Mouse (Mus musculus): Measurements from ENCODE around the gene Gigyf1. TPM values are rescaled to one million over a fixed set of nuclear protein-coding genes. Genes with fewer than 3 reads are reported as not detected.

Gigyf1 gene
- polyA plus RNA-seq, 1 experiment from 2014 or later, result 17.9 TPM

- WGBS, result 2% methylated on average over 64 of the region's 64 CpGs
- Histone ChIP-seq H3K27me3 (no peaks in the 10 kb centered on the region), H3K4me1 (replicated peaks) (peaks cover 19% of the 10 kb centered on the region), H3K36me3 (peaks cover 10% of the 10 kb centered on the region), H3K9ac (peak within 1 kb of the TSS; percentile 85), H3K4me2 (peak within 1 kb of the TSS; percentile 80), H3K27ac (peak within 1 kb of the TSS; percentile 96), H3K9me3 (no peaks in the 10 kb centered on the region), H3K4me3 (peak within 1 kb of the TSS; percentile 57)
- ATAC-seq (ENCODE audit: low FRiP score), result peak; percentile 94
Observed at GRCm38 (mm10) chr5:137501709-137502666, 16.4 kb upstream of the Gigyf1 start, which contains the start of gene Pop7. TSS of gene Pop7 (minus strand) at chr5:137502518.

- Histone ChIP-seq H3K27me3 (no peaks in the 10 kb centered on the region), H3K4me3 (peak overlapping the region; percentile 57), H3K36me3 (peaks cover 10% of the 10 kb centered on the region), H3K9me3 (no peaks in the 10 kb centered on the region), H3K9ac (peak overlapping the region; percentile 85), H3K27ac (peak overlapping the region; percentile 96), H3K4me2 (peak overlapping the region; percentile 60), H3K4me1 (replicated peaks) (peaks cover 19% of the 10 kb centered on the region)
- WGBS, result under 1% methylated on average over 30 of the region's 30 CpGs
- ATAC-seq (ENCODE audit: low FRiP score), result peak; percentile 85
Observed at GRCm38 (mm10) chr5:137502667-137503110, 15.7 kb upstream of the Gigyf1 start.

- Histone ChIP-seq H3K9ac (no peak overlapping the region), H3K27ac (no peak overlapping the region), H3K36me3 (peaks cover 10% of the 10 kb centered on the region), H3K4me3 (no peak overlapping the region), H3K9me3 (no peaks in the 10 kb centered on the region), H3K4me2 (no peak overlapping the region), H3K27me3 (no peaks in the 10 kb centered on the region), H3K4me1 (replicated peaks) (peaks cover 19% of the 10 kb centered on the region)
- WGBS, result 88% methylated on average over 6 of the region's 6 CpGs
- ATAC-seq (ENCODE audit: low FRiP score), result no peak
Observed at GRCm38 (mm10) chr5:137504041-137504440, 14.3 kb upstream of the Gigyf1 start.

- peak; percentile 77 for ATAC-seq (ENCODE audit: low FRiP score)
- no peaks in the 10 kb centered on the region for H3K9me3 ChIP-seq
- H3K4me1 ChIP-seq (replicated peaks), result peaks cover 42% of the 10 kb centered on the region
- H3K9ac ChIP-seq, result peak overlapping the region; percentile 100
- H3K27me3 ChIP-seq, result no peaks in the 10 kb centered on the region
- H3K36me3 ChIP-seq, result peaks cover 8% of the 10 kb centered on the region; the same call in 1 of the 2 replicates
- peak overlapping the region; percentile 91 for H3K27ac ChIP-seq
- peak overlapping the region; percentile 43 for H3K4me2 ChIP-seq
- H3K4me3 ChIP-seq, result peak overlapping the region; percentile 97
- 4% methylated on average over 17 of the region's 52 CpGs for WGBS
Observed at GRCm38 (mm10) chr5:137510014-137510501, 8.3 kb upstream of the Gigyf1 start.

GRCm38 (mm10) chr5:137510573-137511390, 7.6 kb upstream of the Gigyf1 start:
- Histone ChIP-seq H3K4me2 (peak overlapping the region; percentile 93), H3K4me1 (replicated peaks) (peaks cover 49% of the 10 kb centered on the region), H3K36me3 (peaks cover 8% of the 10 kb centered on the region; the same call in 1 of the 2 replicates), H3K9me3 (no peaks in the 10 kb centered on the region), H3K27ac (peak overlapping the region; percentile 91), H3K4me3 (peak overlapping the region; percentile 97), H3K9ac (peak overlapping the region; percentile 100), H3K27me3 (no peaks in the 10 kb centered on the region)
- 2% methylated on average over 32 of the region's 83 CpGs for WGBS
- peak; percentile 33 for ATAC-seq (ENCODE audit: low FRiP score)

GRCm38 (mm10) chr5:137511706-137512105, 6.6 kb upstream of the Gigyf1 start:
- Histone ChIP-seq H3K9me3 (no peaks in the 10 kb centered on the region), H3K4me3 (peak overlapping the region; percentile 97), H3K36me3 (peaks cover 8% of the 10 kb centered on the region; the same call in 1 of the 2 replicates), H3K4me1 (replicated peaks) (peaks cover 56% of the 10 kb centered on the region), H3K27me3 (no peaks in the 10 kb centered on the region), H3K4me2 (peak overlapping the region; percentile 93), H3K27ac (peak overlapping the region; percentile 91), H3K9ac (peak overlapping the region; percentile 100)
- 63% methylated on average over 3 of the region's 3 CpGs for WGBS
- ATAC-seq (ENCODE audit: low FRiP score), result no peak

- WGBS, result 82% methylated on average over 11 of the region's 11 CpGs
Observed at GRCm38 (mm10) chr5:137512847-137513794, 5.2 kb upstream of the Gigyf1 start.

GRCm38 (mm10) chr5:137513951-137514721, 4.2 kb upstream of the Gigyf1 start:
- H3K36me3 ChIP-seq, result peaks cover 26% of the 10 kb centered on the region
- no peaks in the 10 kb centered on the region for H3K27me3 ChIP-seq
- 83% methylated on average over 12 of the region's 12 CpGs for whole genome bisulfite sequencing
- H3K9me3 ChIP-seq, result no peaks in the 10 kb centered on the region
- H3K9ac ChIP-seq, result peak overlapping the region; percentile 53; the same call in 1 of the 2 replicates
- no peak overlapping the region for H3K27ac ChIP-seq
- 0 out of 2 replicates have a peak overlapping the region, but pooled peaks have one; percentile 17 for H3K4me2 ChIP-seq
- no peak for ATAC-seq (ENCODE audit: low FRiP score)
- peaks cover 56% of the 10 kb centered on the region for H3K4me1 ChIP-seq (replicated peaks)
- 0 out of 2 replicates have a peak overlapping the region, but pooled peaks have one; percentile 0 for H3K4me3 ChIP-seq

More at GRCm38 (mm10) chr5:137512847-137513794, 5.2 kb upstream of the Gigyf1 start:
- H3K9me3 ChIP-seq, result no peaks in the 10 kb centered on the region
- H3K4me3 ChIP-seq, result peak overlapping the region; percentile 97; the same call in 1 of the 2 replicates
- peak overlapping the region; percentile 100 for H3K9ac ChIP-seq
- H3K4me1 ChIP-seq (replicated peaks), result peaks cover 56% of the 10 kb centered on the region
- no peaks in the 10 kb centered on the region for H3K27me3 ChIP-seq
- 0 out of 2 replicates have a peak, but pooled peaks have one; percentile 43 for ATAC-seq (ENCODE audit: low FRiP score)
- H3K4me2 ChIP-seq, result peak overlapping the region; percentile 93
- H3K36me3 ChIP-seq, result peaks cover 16% of the 10 kb centered on the region; the same call in 1 of the 2 replicates
- 0 out of 2 replicates have a peak overlapping the region, but pooled peaks have one; percentile 0 for H3K27ac ChIP-seq

- 98% methylated on average over 3 of the region's 3 CpGs for WGBS
- no peak for ATAC-seq (ENCODE audit: low FRiP score)
- Histone ChIP-seq H3K27me3 (no peaks in the 10 kb centered on the region), H3K9ac (peak overlapping the region; percentile 43), H3K36me3 (peaks cover 33% of the 10 kb centered on the region), H3K4me1 (replicated peaks) (peaks cover 56% of the 10 kb centered on the region), H3K27ac (no peak overlapping the region), H3K4me2 (no peak overlapping the region), H3K4me3 (no peak overlapping the region), H3K9me3 (no peaks in the 10 kb centered on the region)
Observed at GRCm38 (mm10) chr5:137514811-137515210, 3.5 kb upstream of the Gigyf1 start.

Data from hindbrain, embryonic 13.5 days (tissue).